Mouse (Mus musculus) c-Kit-negative CD71-positive TER-119-positive erythroid progenitor cells, embryonic 14.5 days (primary cell): Measurements from ENCODE around the gene Mgmt.

Experiments used
- DNase-seq: peaks from one replicate; pipeline ENCODE4 v3.0.0-alpha.2; 2013; ENCODE audit warnings: low read depth, low spot score

Mgmt gene

DNA sequence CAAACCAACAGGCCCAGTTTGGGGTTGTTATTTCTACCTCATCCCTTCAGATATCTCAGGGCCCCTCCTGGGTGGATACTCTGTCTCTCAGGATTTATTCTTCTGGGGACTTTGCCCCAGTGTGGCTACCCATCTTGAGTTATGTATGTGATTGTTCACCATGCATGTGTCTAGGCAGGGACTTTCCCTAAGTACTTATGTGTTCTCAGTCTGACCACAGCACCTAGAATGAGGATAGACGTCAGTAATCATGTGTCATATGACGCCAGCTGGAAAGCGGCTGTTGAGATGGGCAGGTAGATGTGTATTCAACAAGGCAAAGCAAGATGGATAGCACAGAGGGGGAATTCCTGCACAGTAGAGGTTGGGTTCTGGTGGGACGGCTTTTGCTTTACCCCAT lies 217.7 kb downstream of the Mgmt start:
- no peak for DNase-seq

DNA sequence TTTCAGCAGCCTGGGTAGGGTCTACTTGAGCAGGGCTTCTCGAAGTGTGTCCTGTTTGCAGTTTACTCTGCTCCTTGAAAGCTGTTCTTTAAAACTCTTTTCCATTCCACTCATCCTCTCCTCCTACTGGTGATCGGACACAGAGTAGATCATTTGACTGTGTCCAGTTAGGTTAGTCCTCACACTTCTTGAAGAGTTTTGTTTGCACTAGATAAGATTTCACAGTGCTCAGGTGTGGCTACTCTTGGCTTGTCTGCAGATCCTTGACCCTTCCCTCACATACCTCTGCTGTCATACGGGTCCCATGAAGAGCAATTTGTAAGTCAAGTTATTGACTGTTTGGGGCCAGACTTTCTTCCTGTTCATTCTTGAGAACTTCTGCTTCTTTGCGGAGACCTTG lies 221.8 kb downstream of the Mgmt start:
- DNase-seq, result no peak

DNA sequence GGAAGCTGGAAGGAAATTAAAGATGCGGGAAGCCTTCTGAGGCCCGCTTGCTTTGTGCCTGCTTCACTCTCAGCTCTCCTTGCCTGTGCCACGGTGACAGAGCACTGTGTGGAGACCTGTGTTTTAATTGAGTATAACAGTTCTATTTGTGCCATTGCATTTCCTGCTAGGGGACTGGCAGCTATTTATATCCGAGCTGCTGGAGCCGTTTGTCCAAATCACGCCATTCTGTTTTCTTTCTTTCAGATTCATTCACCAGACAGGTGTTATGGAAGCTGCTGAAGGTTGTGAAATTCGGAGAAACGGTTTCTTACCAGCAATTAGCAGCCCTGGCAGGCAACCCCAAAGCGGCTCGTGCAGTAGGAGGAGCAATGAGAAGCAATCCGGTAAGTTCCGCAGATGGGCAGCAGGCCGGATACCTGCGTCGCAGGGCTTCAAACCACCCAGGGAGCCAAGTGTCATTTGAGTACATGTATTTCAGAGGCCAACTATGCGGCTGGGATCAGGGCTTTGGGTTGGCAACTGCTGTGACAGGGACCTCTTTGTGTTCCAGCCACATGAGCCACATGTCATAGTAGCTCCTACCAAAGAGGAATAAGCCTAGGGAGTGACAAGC lies 226.9 kb downstream of the Mgmt start:
- no peak for DNase-seq

DNA sequence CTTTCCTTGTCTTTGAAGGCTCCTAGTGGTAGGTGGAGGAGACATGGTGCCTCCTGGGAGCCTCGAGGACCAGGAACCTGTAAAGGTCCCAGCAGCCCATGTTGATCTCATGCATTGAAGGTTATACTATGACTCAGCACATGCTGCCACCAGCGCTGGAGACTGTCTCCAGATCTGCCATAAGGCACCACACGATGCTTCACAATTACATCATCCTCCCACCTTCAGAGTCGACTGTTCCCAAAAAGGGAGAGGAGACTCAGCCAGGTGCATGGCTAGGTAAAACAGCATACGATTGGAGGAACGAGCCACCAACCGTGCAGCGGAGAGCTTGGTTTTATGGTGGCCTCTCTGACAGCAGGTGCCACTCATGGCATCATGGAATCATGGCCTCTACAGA lies 234.3 kb downstream of the Mgmt start:
- DNase-seq, result no peak

DNA sequence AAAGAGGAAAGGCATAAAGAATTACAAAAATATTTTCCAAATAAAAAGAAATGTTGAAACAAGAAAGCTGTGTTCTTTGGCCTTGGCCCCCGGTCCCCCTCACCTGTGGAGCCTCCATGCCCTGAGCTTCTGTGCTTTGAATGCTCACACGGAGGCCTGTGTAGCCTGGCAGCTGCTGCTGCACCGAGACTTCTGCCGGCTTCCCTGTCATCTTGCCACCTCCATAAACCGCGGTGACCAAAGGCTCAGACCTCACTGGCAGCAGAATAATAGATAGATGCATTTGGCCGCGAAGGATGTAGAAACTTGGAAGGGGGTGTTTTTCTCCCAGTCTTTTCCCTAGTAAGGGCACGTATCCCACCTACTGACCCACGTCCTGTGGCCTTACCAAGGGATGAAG lies 235.8 kb downstream of the Mgmt start:
- no peak for DNase-seq

DNA sequence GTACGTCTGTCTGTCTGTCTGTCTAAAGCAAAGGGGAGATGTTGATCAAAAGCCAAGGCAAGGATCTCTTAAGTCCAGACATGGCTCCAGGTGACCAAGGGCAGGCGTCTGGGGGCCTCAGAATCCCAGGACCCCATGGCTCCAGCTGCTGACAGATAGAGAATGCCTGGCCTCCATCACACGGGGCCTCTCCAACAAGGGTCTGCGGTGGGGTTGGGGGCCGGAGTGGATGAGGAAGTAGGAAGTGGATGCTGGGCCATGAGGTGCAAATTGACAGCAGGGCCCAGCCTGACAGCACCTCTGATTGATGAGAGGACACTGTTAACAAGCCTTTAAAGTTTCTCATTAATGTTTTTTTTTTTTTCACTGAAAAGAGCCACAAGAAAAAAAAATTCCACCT lies 237.5 kb downstream of the Mgmt start:
- DNase-seq, result no peak

DNA sequence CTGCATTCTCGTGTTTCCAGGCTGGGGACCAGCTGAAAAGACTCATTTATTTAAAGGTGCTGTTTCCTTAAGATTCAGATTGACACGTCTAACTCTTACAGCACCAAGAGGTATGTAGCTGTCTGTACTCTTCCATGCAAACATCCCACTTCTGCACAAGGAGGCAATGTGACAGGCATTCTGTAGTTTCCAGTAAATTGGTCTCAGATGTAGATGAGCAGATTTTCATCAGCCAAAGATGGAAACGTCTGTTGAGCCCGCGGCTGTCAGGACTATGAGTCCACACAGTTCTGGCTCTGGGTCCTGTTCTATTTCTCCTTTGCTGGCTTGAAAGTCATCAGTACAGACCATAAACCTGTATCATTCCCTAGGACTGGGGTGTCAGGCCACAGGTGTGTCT lies 243.7 kb downstream of the Mgmt start:
- DNase-seq, result no peak

DNA sequence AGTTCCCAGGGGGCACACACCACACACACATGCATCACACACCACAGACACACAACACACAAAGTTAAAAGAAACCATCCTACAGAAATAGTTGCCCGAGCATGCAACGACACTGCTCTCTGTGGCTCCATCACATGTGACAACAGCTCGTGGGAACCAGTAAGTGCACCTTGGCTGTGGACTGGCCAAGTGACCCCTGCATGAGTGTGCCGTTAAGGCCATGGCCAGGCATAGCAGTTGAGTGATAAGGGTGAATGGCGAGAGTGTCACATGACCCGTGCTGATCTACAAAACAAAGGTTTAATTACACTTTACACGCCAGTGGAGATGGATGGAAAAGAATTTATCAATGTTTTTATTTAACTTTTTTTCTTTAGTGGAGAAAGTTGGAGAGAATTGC lies 245.9 kb downstream of the Mgmt start:
- no peak for DNase-seq

DNA sequence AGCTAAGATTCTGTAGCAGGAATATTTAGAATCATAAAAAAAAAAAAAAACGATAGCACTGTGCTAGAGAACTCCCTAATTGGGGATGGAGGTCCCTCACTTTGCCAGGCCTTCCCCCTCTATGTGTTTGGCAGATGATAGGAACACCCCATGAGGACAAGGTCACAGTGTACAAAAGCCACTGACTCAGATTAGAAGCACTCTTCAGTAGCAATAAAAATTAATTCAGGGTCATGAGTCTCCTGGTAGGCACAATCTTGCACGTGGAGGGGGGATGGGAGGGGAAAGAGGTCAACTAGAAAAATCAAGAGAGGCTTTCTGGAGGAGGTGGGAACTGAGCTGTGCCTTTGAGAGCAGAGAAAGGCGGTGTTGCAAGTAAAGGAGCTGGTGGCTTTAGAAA lies 247.0 kb downstream of the Mgmt start:
- DNase-seq, result no peak

DNA sequence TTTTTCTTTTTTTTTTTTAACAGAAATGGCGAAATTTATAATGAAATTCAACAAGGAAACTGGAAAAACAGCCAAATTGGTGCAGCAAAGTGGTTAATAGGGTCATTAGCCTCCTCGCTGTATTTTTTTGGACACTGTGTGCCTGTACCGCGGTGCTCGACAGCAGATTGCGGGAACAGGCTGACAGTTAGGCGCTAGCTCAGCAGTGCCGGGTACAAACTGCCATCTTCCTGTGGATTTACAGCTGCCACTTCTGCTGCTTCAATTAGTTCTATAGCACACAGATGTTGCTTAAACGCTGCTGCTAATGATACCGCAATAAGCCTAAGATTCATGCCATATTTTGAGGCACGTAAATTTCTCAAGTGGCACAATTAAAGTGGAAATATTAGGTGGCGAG lies 252.7 kb downstream of the Mgmt start:
- no peak for DNase-seq

DNA sequence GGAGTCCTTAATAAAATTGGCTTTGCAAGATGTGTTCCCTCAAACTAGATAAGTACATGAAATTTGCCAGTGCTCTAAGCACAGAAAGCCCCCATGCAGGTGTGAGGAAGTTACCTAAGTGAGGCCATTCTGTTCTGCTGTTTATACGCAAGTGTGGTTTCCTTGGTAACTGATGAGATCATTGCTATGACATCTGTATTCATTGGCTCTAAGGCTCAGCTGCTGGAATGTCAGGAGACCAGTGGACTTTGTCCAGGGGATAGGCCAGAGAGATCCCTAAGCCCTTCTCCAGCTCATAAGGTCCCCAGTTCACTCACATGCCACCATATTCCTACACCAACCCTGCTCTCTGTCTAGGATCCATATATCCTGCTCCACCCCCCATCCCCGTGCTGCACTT lies 257.4 kb downstream of the Mgmt start:
- DNase-seq, result no peak

DNA sequence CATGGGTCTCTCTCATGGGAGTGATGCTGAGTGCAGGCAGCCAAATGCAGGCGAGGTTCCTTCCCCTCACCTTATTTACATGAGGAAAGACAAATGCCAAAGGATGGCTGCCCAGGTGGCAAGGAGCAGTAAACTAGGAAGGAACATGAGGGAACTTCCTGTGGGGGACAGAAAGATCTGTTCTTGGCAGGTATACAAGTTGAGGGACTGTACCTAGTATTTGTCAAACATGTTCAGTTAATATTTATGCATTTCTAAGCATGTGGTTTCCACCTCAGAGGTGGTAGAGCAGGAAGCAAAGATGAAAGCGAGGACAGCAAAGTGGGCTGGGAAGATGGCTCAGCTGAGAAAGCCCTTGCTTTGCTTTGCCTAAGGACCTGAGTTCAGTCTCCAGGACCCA lies 260.2 kb downstream of the Mgmt start:
- no peak for DNase-seq

DNA sequence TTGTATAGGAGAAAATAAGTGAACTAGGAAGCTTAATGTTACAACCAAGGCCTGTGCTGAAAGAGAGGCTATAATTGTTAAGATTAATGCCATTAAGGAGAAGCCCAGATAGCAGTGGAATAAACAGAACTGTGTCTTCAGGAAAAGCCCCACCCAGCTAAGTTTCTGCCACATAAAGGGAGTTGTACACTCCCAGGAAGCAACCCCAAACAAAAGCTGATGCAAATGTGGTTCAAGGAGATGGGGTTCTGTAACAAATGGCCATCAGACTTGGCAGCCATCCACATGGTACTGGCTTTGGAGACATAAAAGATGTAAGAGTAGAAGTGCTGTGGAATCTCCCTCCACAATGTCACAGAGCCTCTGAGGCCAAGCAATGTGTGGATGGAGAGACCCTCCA lies 264.7 kb downstream of the Mgmt start:
- DNase-seq, result no peak

DNA sequence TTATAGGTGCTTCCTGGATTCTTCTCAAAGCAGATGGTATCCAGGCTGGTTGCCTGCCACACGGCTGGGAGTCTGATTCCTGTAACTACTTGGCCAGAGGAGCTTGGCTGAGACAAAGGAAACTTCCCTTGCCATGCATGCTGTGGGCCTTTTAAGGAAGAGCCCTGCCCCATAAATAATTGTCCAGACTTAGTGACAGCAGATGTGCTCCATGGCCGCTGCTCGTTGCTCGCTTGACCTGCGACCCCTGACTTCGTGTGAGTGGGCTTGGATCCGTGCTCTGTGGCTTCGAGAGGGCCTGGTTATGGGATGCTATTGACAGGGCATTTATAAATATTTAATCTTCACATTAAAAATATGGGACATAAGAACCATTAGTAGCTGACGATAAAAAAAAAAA lies 277.9 kb downstream of the Mgmt start:
- DNase-seq, result no peak
